Mouse (Mus musculus) forebrain, embryonic 12.5 days (tissue): ENCODE results near the gene Wdsub1. TPM values are rescaled to one million over a fixed set of nuclear protein-coding genes. Genes with fewer than 3 reads are reported as not detected.

Experiments used
- ATAC-seq: fragments of 200-750 bp; cut with Nextera tagmentation; 2 replicates; pipeline ENCODE4 v1.8.0; 2017; ENCODE audit warnings: moderate TSS enrichment; ENCODE audit not compliant: low FRiP score
- H3K27ac ChIP-seq: fragments of 300-500 bp; sonication (generic); 2 replicates; pipeline ENCODE4 v1.5.1; 2016; ENCODE audit warnings: mild to moderate bottlenecking
- H3K27me3 ChIP-seq: fragments of 300-500 bp; sonication (generic); 2 replicates; pipeline ENCODE4 v1.6.1; 2016; ENCODE audit warnings: mild to moderate bottlenecking
- H3K36me3 ChIP-seq: fragments of 300-500 bp; sonication (generic); replicated peaks from 2 replicates; pipeline ENCODE4 v1.6.1; 2016; ENCODE audit warnings: mild to moderate bottlenecking
- H3K4me1 ChIP-seq: fragments of 300-500 bp; sonication (generic); 2 replicates; pipeline ENCODE4 v1.6.1; 2016
- H3K4me2 ChIP-seq: fragments of 300-500 bp; sonication (generic); 2 replicates; pipeline ENCODE4 v1.6.1; 2016; ENCODE audit warnings: mild to moderate bottlenecking, moderate library complexity
- H3K4me3 ChIP-seq: fragments of 300-500 bp; sonication (generic); replicated peaks from 2 replicates; pipeline ENCODE4 v1.5.1; 2016; ENCODE audit warnings: mild to moderate bottlenecking
- H3K9ac ChIP-seq: fragments of 300-500 bp; sonication (generic); 2 replicates; pipeline ENCODE4 v1.6.1; 2016; ENCODE audit warnings: mild to moderate bottlenecking
- H3K9me3 ChIP-seq: fragments of 300-500 bp; sonication (generic); 2 replicates; pipeline ENCODE4 v1.6.1; 2016
- WGBS: fragments of 180-500 bp; shearing (Covaris S2); methylation state at CpG from one replicate; pipeline ENCODE4 v1.1.7; 2016; 5-methylcytosine and 5-hydroxymethylcytosine counted together
- polyA plus RNA-seq: library from polyadenylated mRNA; unstranded; fragments of >200 nt; fragmentation: Nextera tagmentation; extraction: Ambion mirVana; gene quantifications from 2 replicates; pipeline ENCODE4 v1.2.1, GENCODE M21; 2016

Gene Wdsub1
- polyA plus RNA-seq = 17.0 and 18.8 TPM in 2 replicates

GRCm38 (mm10) chr2:59881831-59882741, at the start of gene Wdsub1:
Wdsub1 (minus strand) TSS chr2:59882591.
- peak within 1 kb of the TSS; percentile 73 for H3K9ac ChIP-seq
- H3K27ac ChIP-seq = no peak within 1 kb of the TSS
- ATAC-seq = peak; percentile 97
- H3K4me3 ChIP-seq = peak within 1 kb of the TSS; percentile 71
- no peaks in the 10 kb centered on the region for H3K4me1 ChIP-seq
- no peaks in the 10 kb centered on the region for H3K9me3 ChIP-seq
- WGBS = 6% methylated on average over 57 of the region's 57 CpGs
- H3K4me2 ChIP-seq = peak within 1 kb of the TSS; percentile 80
- H3K27me3 ChIP-seq = no peaks in the 10 kb centered on the region
- no peaks in the 10 kb centered on the region for H3K36me3 ChIP-seq

- H3K27ac ChIP-seq = no peak overlapping the region
- 84% methylated on average over 11 of the region's 11 CpGs for WGBS
- no peak overlapping the region for H3K9ac ChIP-seq
These were observed 31.2 kb upstream of the Wdsub1 start for GRCm38 (mm10) chr2:59913610-59914009.

GRCm38 (mm10) chr2:59908048-59908447, 25.7 kb upstream of the Wdsub1 start:
- WGBS = 94% methylated on average over 9 of the region's 9 CpGs

More at GRCm38 (mm10) chr2:59913610-59914009, 31.2 kb upstream of the Wdsub1 start:
- Histone ChIP-seq H3K4me1 (no peaks in the 10 kb centered on the region), H3K36me3 (peaks cover 68% of the 10 kb centered on the region), H3K4me2 (no peak overlapping the region), H3K27me3 (no peaks in the 10 kb centered on the region), H3K9me3 (no peaks in the 10 kb centered on the region), H3K4me3 (no peak overlapping the region)
- ATAC-seq = no peak

GRCm38 (mm10) chr2:59904007-59904406, 21.6 kb upstream of the Wdsub1 start:
- ATAC-seq = no peak
- Histone ChIP-seq H3K4me3 (no peak overlapping the region), H3K9ac (no peak overlapping the region), H3K4me1 (no peaks in the 10 kb centered on the region), H3K27ac (no peak overlapping the region), H3K36me3 (peaks cover 64% of the 10 kb centered on the region), H3K27me3 (no peaks in the 10 kb centered on the region), H3K4me2 (no peak overlapping the region), H3K9me3 (no peaks in the 10 kb centered on the region)
- WGBS = 83% methylated on average over 7 of the region's 7 CpGs

More at GRCm38 (mm10) chr2:59908048-59908447, 25.7 kb upstream of the Wdsub1 start:
- Histone ChIP-seq H3K27me3 (no peaks in the 10 kb centered on the region), H3K27ac (no peak overlapping the region), H3K4me2 (no peak overlapping the region), H3K9ac (no peak overlapping the region), H3K36me3 (peaks cover 62% of the 10 kb centered on the region), H3K9me3 (no peaks in the 10 kb centered on the region), H3K4me3 (no peak overlapping the region), H3K4me1 (no peaks in the 10 kb centered on the region)
- ATAC-seq = no peak

- Histone ChIP-seq H3K9ac (no peak overlapping the region), H3K27me3 (no peaks in the 10 kb centered on the region), H3K4me2 (no peak overlapping the region), H3K4me3 (no peak overlapping the region), H3K9me3 (no peaks in the 10 kb centered on the region), H3K4me1 (no peaks in the 10 kb centered on the region), H3K27ac (no peak overlapping the region), H3K36me3 (peaks cover 57% of the 10 kb centered on the region)
- WGBS = 77% methylated on average over 4 of the region's 4 CpGs
- ATAC-seq = no peak
These were observed 16.3 kb upstream of the Wdsub1 start for GRCm38 (mm10) chr2:59898666-59899065.

GRCm38 (mm10) chr2:59898105-59898504, 15.7 kb upstream of the Wdsub1 start:
- WGBS = 87% methylated on average over 6 of the region's 7 CpGs

GRCm38 (mm10) chr2:59896837-59897236, 14.4 kb upstream of the Wdsub1 start:
- no peak for ATAC-seq
- no peaks in the 10 kb centered on the region for H3K27me3 ChIP-seq
- no peaks in the 10 kb centered on the region for H3K4me1 ChIP-seq
- H3K9me3 ChIP-seq = no peaks in the 10 kb centered on the region
- H3K4me2 ChIP-seq = no peak overlapping the region
- H3K27ac ChIP-seq = no peak overlapping the region
- H3K9ac ChIP-seq = no peak overlapping the region
- 90% methylated on average over 8 of the region's 8 CpGs for WGBS
- no peak overlapping the region for H3K4me3 ChIP-seq
- peaks cover 51% of the 10 kb centered on the region for H3K36me3 ChIP-seq

More at GRCm38 (mm10) chr2:59898105-59898504, 15.7 kb upstream of the Wdsub1 start:
- ATAC-seq = no peak
- Histone ChIP-seq H3K9ac (no peak overlapping the region), H3K27ac (no peak overlapping the region), H3K4me2 (no peak overlapping the region), H3K4me1 (no peaks in the 10 kb centered on the region), H3K9me3 (no peaks in the 10 kb centered on the region), H3K36me3 (peaks cover 57% of the 10 kb centered on the region), H3K27me3 (no peaks in the 10 kb centered on the region), H3K4me3 (no peak overlapping the region)

- no peak overlapping the region for H3K9ac ChIP-seq
- no peak overlapping the region for H3K4me2 ChIP-seq
- ATAC-seq = no peak
- no peak overlapping the region for H3K27ac ChIP-seq
- H3K4me1 ChIP-seq = no peaks in the 10 kb centered on the region
- H3K36me3 ChIP-seq = peaks cover 47% of the 10 kb centered on the region
- no peaks in the 10 kb centered on the region for H3K9me3 ChIP-seq
- no peak overlapping the region for H3K4me3 ChIP-seq
- H3K27me3 ChIP-seq = no peaks in the 10 kb centered on the region
- 87% methylated on average over 7 of the region's 7 CpGs for WGBS
These were observed 14.0 kb upstream of the Wdsub1 start for GRCm38 (mm10) chr2:59896400-59896799.

GRCm38 (mm10) chr2:59889699-59890098, 7.3 kb upstream of the Wdsub1 start:
- WGBS = 79% methylated on average over 6 of the region's 6 CpGs

GRCm38 (mm10) chr2:59882742-59883281, 421 bp upstream of the Wdsub1 start:
- H3K36me3 ChIP-seq = no peaks in the 10 kb centered on the region
- 77% methylated on average over 8 of the region's 8 CpGs for WGBS
- H3K27ac ChIP-seq = no peak overlapping the region
- no peaks in the 10 kb centered on the region for H3K27me3 ChIP-seq
- H3K4me3 ChIP-seq = peak overlapping the region; percentile 71
- no peaks in the 10 kb centered on the region for H3K4me1 ChIP-seq
- peak; percentile 13 for ATAC-seq
- H3K9me3 ChIP-seq = no peaks in the 10 kb centered on the region
- H3K4me2 ChIP-seq = peak overlapping the region; percentile 80
- no peak overlapping the region for H3K9ac ChIP-seq

More at GRCm38 (mm10) chr2:59889699-59890098, 7.3 kb upstream of the Wdsub1 start:
- Histone ChIP-seq H3K4me1 (no peaks in the 10 kb centered on the region), H3K9ac (no peak overlapping the region), H3K27ac (no peak overlapping the region), H3K9me3 (no peaks in the 10 kb centered on the region), H3K4me3 (no peak overlapping the region), H3K4me2 (no peak overlapping the region), H3K36me3 (peaks cover 19% of the 10 kb centered on the region; the same call in 1 of the 2 replicates), H3K27me3 (no peaks in the 10 kb centered on the region)
- no peak for ATAC-seq

GRCm38 (mm10) chr2:59881404-59881803, 987 bp downstream of the Wdsub1 start:
- Histone ChIP-seq H3K27ac (no peak overlapping the region), H3K4me1 (no peaks in the 10 kb centered on the region), H3K9me3 (no peaks in the 10 kb centered on the region), H3K36me3 (no peaks in the 10 kb centered on the region), H3K27me3 (no peaks in the 10 kb centered on the region), H3K9ac (no peak overlapping the region), H3K4me3 (peak overlapping the region; percentile 71), H3K4me2 (peak overlapping the region; percentile 80)
- WGBS = 85% methylated on average over 6 of the region's 6 CpGs
- no peak for ATAC-seq

GRCm38 (mm10) chr2:59878221-59878620, 4.2 kb downstream of the Wdsub1 start:
- no peak for ATAC-seq
- H3K9me3 ChIP-seq = no peaks in the 10 kb centered on the region
- no peak overlapping the region for H3K4me2 ChIP-seq
- H3K4me1 ChIP-seq = no peaks in the 10 kb centered on the region
- no peak overlapping the region for H3K27ac ChIP-seq
- H3K27me3 ChIP-seq = no peaks in the 10 kb centered on the region
- no peaks in the 10 kb centered on the region; the same call in 1 of the 2 replicates for H3K36me3 ChIP-seq
- H3K4me3 ChIP-seq = no peak overlapping the region
- 82% methylated on average over 19 of the region's 19 CpGs for WGBS
- H3K9ac ChIP-seq = no peak overlapping the region
